Mouse (Mus musculus) midbrain, embryonic 12.5 days (tissue): Measurements from ENCODE around the gene Kxd1. TPM values are rescaled to one million over a fixed set of nuclear protein-coding genes. Genes with fewer than 3 reads are reported as not detected.

Source experiments
- ATAC-seq: fragments of 200-750 bp; cut with Nextera tagmentation; 2 replicates; pipeline ENCODE4 v1.8.0; 2017; ENCODE audit warnings: low read depth, moderate TSS enrichment, moderate library complexity; ENCODE audit not compliant: low FRiP score
- H3K27ac ChIP-seq: fragments of 300-500 bp; sonication (generic); replicated peaks from 2 replicates; pipeline ENCODE4 v1.5.1; 2016; ENCODE audit warnings: mild to moderate bottlenecking
- H3K27me3 ChIP-seq: fragments of 300-500 bp; sonication (generic); 2 replicates; pipeline ENCODE4 v1.6.1; 2016; ENCODE audit warnings: mild to moderate bottlenecking
- H3K36me3 ChIP-seq: fragments of 300-500 bp; sonication (generic); 2 replicates; pipeline ENCODE4 v1.6.1; 2016
- H3K4me1 ChIP-seq: fragments of 300-500 bp; sonication (generic); 2 replicates; pipeline ENCODE4 v1.6.1; 2016
- H3K4me2 ChIP-seq: fragments of 300-500 bp; sonication (generic); replicated peaks from 2 replicates; pipeline ENCODE4 v1.6.1; 2016; ENCODE audit warnings: mild to moderate bottlenecking, moderate library complexity
- H3K4me3 ChIP-seq: fragments of 300-500 bp; sonication (generic); 2 replicates; pipeline ENCODE4 v1.5.1; 2016; ENCODE audit warnings: mild to moderate bottlenecking
- H3K9ac ChIP-seq: fragments of 300-500 bp; sonication (generic); replicated peaks from 2 replicates; pipeline ENCODE4 v1.6.1; 2016; ENCODE audit warnings: mild to moderate bottlenecking, moderate library complexity
- H3K9me3 ChIP-seq: fragments of 300-500 bp; sonication (generic); 2 replicates; pipeline ENCODE4 v1.6.1; 2016; ENCODE audit warnings: mild to moderate bottlenecking
- WGBS: fragments of 180-500 bp; shearing (Covaris S2); methylation state at CpG from one replicate; pipeline ENCODE4 v1.1.7; 2016; 5-methylcytosine and 5-hydroxymethylcytosine counted together
- polyA plus RNA-seq: library from polyadenylated mRNA; unstranded; fragments of >200 nt; fragmentation: Nextera tagmentation; extraction: Ambion mirVana; gene quantifications from 2 replicates; pipeline ENCODE4 v1.2.1, GENCODE M21; 2016

Gene Kxd1
- polyA plus RNA-seq, 1 experiment from 2014 or later = 52.1 TPM

- peak overlapping the region; percentile 72; the same call in 1 of the 2 replicates for H3K4me3 ChIP-seq
- ATAC-seq = no peak
- no peak overlapping the region for H3K27ac ChIP-seq
- WGBS = 89% methylated on average over 5 of the region's 5 CpGs
- peak overlapping the region; percentile 77 for H3K4me2 ChIP-seq
- no peaks in the 10 kb centered on the region for H3K27me3 ChIP-seq
- peaks cover 11% of the 10 kb centered on the region for H3K36me3 ChIP-seq
- H3K9ac ChIP-seq = peak overlapping the region; percentile 78; the same call in 1 of the 2 replicates
- H3K4me1 ChIP-seq = peaks cover 32% of the 10 kb centered on the region
- no peaks in the 10 kb centered on the region for H3K9me3 ChIP-seq
These were observed 13.3 kb upstream of the Kxd1 start for GRCm38 (mm10) chr8:70541081-70541480.

- Histone ChIP-seq H3K27ac (no peak overlapping the region), H3K36me3 (peaks cover 15% of the 10 kb centered on the region), H3K9ac (peak overlapping the region; percentile 78), H3K27me3 (no peaks in the 10 kb centered on the region), H3K9me3 (no peaks in the 10 kb centered on the region), H3K4me3 (peak overlapping the region; percentile 72), H3K4me1 (peaks cover 32% of the 10 kb centered on the region), H3K4me2 (peak overlapping the region; percentile 77)
- ATAC-seq = no peak
- WGBS = 65% methylated on average over 7 of the region's 7 CpGs
These were observed 12.8 kb upstream of the Kxd1 start for GRCm38 (mm10) chr8:70540507-70541071.

- Histone ChIP-seq H3K27me3 (no peaks in the 10 kb centered on the region), H3K9me3 (no peaks in the 10 kb centered on the region), H3K4me1 (peaks cover 32% of the 10 kb centered on the region), H3K4me2 (peak overlapping the region; percentile 77), H3K36me3 (peaks cover 20% of the 10 kb centered on the region), H3K27ac (peak overlapping the region; percentile 94), H3K4me3 (peak overlapping the region; percentile 72), H3K9ac (peak overlapping the region; percentile 78)
- 11% methylated on average over 4 of the region's 4 CpGs for WGBS
- ATAC-seq = no peak
These were observed 12.3 kb upstream of the Kxd1 start for GRCm38 (mm10) chr8:70540013-70540506.

GRCm38 (mm10) chr8:70539077-70539813, 11.5 kb upstream of the Kxd1 start, which contains the start of gene Ell:
Gene Ell, plus strand, starts transcription at chr8:70539457.
- under 1% methylated on average over 56 of the region's 58 CpGs for WGBS
- Histone ChIP-seq H3K27me3 (no peaks in the 10 kb centered on the region), H3K4me1 (peaks cover 32% of the 10 kb centered on the region), H3K9me3 (no peaks in the 10 kb centered on the region), H3K4me3 (peak within 1 kb of the TSS; percentile 72), H3K9ac (peak within 1 kb of the TSS; percentile 78), H3K27ac (peak within 1 kb of the TSS; percentile 94), H3K4me2 (peak within 1 kb of the TSS; percentile 77), H3K36me3 (peaks cover 29% of the 10 kb centered on the region)
- peak; percentile 84 for ATAC-seq

GRCm38 (mm10) chr8:70538633-70539076, 10.9 kb upstream of the Kxd1 start:
- Histone ChIP-seq H3K4me1 (peaks cover 32% of the 10 kb centered on the region), H3K27ac (peak overlapping the region; percentile 94), H3K4me3 (peak overlapping the region; percentile 72), H3K4me2 (peak overlapping the region; percentile 77), H3K9ac (peak overlapping the region; percentile 20; the same call in 1 of the 2 replicates), H3K27me3 (no peaks in the 10 kb centered on the region), H3K36me3 (peaks cover 35% of the 10 kb centered on the region), H3K9me3 (no peaks in the 10 kb centered on the region)
- WGBS = under 1% methylated on average over 32 of the region's 32 CpGs
- peak; percentile 74 for ATAC-seq

- 16% methylated on average over 24 of the region's 24 CpGs for WGBS
- ATAC-seq = peak; percentile 25
- Histone ChIP-seq H3K27me3 (no peaks in the 10 kb centered on the region), H3K9me3 (no peaks in the 10 kb centered on the region), H3K27ac (peak overlapping the region; percentile 63), H3K4me2 (peak overlapping the region; percentile 77), H3K4me1 (peaks cover 32% of the 10 kb centered on the region), H3K9ac (peak overlapping the region; percentile 20; the same call in 1 of the 2 replicates), H3K36me3 (peaks cover 40% of the 10 kb centered on the region), H3K4me3 (peak overlapping the region; percentile 72)
These were observed 10.3 kb upstream of the Kxd1 start for GRCm38 (mm10) chr8:70538024-70538579.

- no peak for ATAC-seq
- Histone ChIP-seq H3K4me3 (no peak overlapping the region), H3K4me2 (no peak overlapping the region), H3K27me3 (no peaks in the 10 kb centered on the region), H3K4me1 (peaks cover 16% of the 10 kb centered on the region), H3K9me3 (no peaks in the 10 kb centered on the region), H3K27ac (no peak overlapping the region), H3K36me3 (peaks cover 64% of the 10 kb centered on the region), H3K9ac (no peak overlapping the region)
- WGBS = 87% methylated on average over 2 of the region's 2 CpGs
These were observed 7.9 kb upstream of the Kxd1 start for GRCm38 (mm10) chr8:70535701-70536100.

- Histone ChIP-seq H3K4me3 (no peak overlapping the region), H3K4me2 (no peak overlapping the region), H3K9me3 (no peaks in the 10 kb centered on the region), H3K9ac (no peak overlapping the region), H3K27me3 (no peaks in the 10 kb centered on the region), H3K27ac (no peak overlapping the region), H3K4me1 (peaks cover 11% of the 10 kb centered on the region), H3K36me3 (peaks cover 67% of the 10 kb centered on the region)
- WGBS = 99% methylated on average over 3 of the region's 3 CpGs
- ATAC-seq = no peak
These were observed 7.5 kb upstream of the Kxd1 start for GRCm38 (mm10) chr8:70535221-70535620.

GRCm38 (mm10) chr8:70534281-70534680, 6.5 kb upstream of the Kxd1 start:
- no peak overlapping the region for H3K9ac ChIP-seq
- WGBS = 95% methylated on average over 12 of the region's 12 CpGs
- no peak overlapping the region for H3K27ac ChIP-seq
- ATAC-seq = no peak
- H3K36me3 ChIP-seq = peaks cover 76% of the 10 kb centered on the region
- H3K27me3 ChIP-seq = no peaks in the 10 kb centered on the region
- H3K4me1 ChIP-seq = peaks cover 11% of the 10 kb centered on the region
- no peak overlapping the region for H3K4me3 ChIP-seq
- H3K4me2 ChIP-seq = no peak overlapping the region
- no peaks in the 10 kb centered on the region for H3K9me3 ChIP-seq

GRCm38 (mm10) chr8:70530314-70530713, 2.6 kb upstream of the Kxd1 start:
- Histone ChIP-seq H3K4me2 (no peak overlapping the region), H3K27ac (no peak overlapping the region), H3K27me3 (no peaks in the 10 kb centered on the region), H3K4me1 (peaks cover 23% of the 10 kb centered on the region), H3K9ac (no peak overlapping the region), H3K36me3 (peaks cover 59% of the 10 kb centered on the region), H3K9me3 (no peaks in the 10 kb centered on the region), H3K4me3 (no peak overlapping the region)
- ATAC-seq = no peak
- WGBS = 88% methylated on average over 2 of the region's 2 CpGs

GRCm38 (mm10) chr8:70529741-70530161, 2.0 kb upstream of the Kxd1 start:
- 90% methylated on average over 3 of the region's 3 CpGs for WGBS
- Histone ChIP-seq H3K4me3 (no peak overlapping the region), H3K9me3 (no peaks in the 10 kb centered on the region), H3K36me3 (peaks cover 53% of the 10 kb centered on the region), H3K27ac (no peak overlapping the region), H3K4me2 (no peak overlapping the region), H3K27me3 (no peaks in the 10 kb centered on the region), H3K9ac (no peak overlapping the region), H3K4me1 (peaks cover 23% of the 10 kb centered on the region)
- no peak for ATAC-seq

GRCm38 (mm10) chr8:70529299-70529698, 1.5 kb upstream of the Kxd1 start:
- H3K27me3 ChIP-seq = no peaks in the 10 kb centered on the region
- peaks cover 23% of the 10 kb centered on the region for H3K4me1 ChIP-seq
- H3K9ac ChIP-seq = no peak overlapping the region
- H3K4me2 ChIP-seq = no peak overlapping the region
- ATAC-seq = no peak
- H3K4me3 ChIP-seq = no peak overlapping the region
- 88% methylated on average over 5 of the region's 5 CpGs for WGBS
- H3K27ac ChIP-seq = no peak overlapping the region
- no peaks in the 10 kb centered on the region for H3K9me3 ChIP-seq
- H3K36me3 ChIP-seq = peaks cover 49% of the 10 kb centered on the region
